Mouse (Mus musculus) heart, embryonic 15.5 days (tissue): ENCODE measurements around the gene Hist2h2be. TPM values are rescaled to one million over a fixed set of nuclear protein-coding genes. Genes with fewer than 3 reads are reported as not detected.
A peak's percentile ranks its signal among the peaks of the same experiment; 100 is the strongest.
"Not testable (repeated sequence)": the region's sequence is repeated elsewhere in the genome, so short reads cannot be mapped to it uniquely, and the experiment has no call there.

ENCODE experiments used
- ATAC-seq: fragments of 200-750 bp; cut with Nextera tagmentation; replicated peaks from 2 replicates; pipeline ENCODE4 v1.8.0; 2017; ENCODE audit warnings: low read depth, moderate TSS enrichment; ENCODE audit not compliant: insufficient number of reproducible peaks, insufficient read depth, low FRiP score
- H3K27ac ChIP-seq: fragments of 300-500 bp; sonication (generic); 2 replicates; pipeline ENCODE4 v1.5.1; 2015; ENCODE audit warnings: mild to moderate bottlenecking, inconsistent platforms
- H3K27me3 ChIP-seq: fragments of 300-500 bp; sonication (generic); 2 replicates; pipeline ENCODE4 v1.6.1; 2015; ENCODE audit warnings: inconsistent platforms
- H3K36me3 ChIP-seq: fragments of 300-500 bp; sonication (generic); 2 replicates; pipeline ENCODE4 v1.6.1; 2015; ENCODE audit warnings: mild to moderate bottlenecking, inconsistent platforms
- H3K4me1 ChIP-seq: fragments of 300-500 bp; sonication (generic); replicated peaks from 2 replicates; pipeline ENCODE4 v1.6.1; 2015; ENCODE audit warnings: inconsistent platforms
- H3K4me2 ChIP-seq: fragments of 300-500 bp; sonication (generic); 2 replicates; pipeline ENCODE4 v1.6.1; 2015; ENCODE audit warnings: inconsistent platforms, mild to moderate bottlenecking, moderate library complexity
- H3K4me3 ChIP-seq: fragments of 300-500 bp; sonication (generic); 2 replicates; pipeline ENCODE4 v1.5.1; 2015; ENCODE audit warnings: mild to moderate bottlenecking, inconsistent platforms
- H3K9ac ChIP-seq: fragments of 300-500 bp; sonication (generic); 2 replicates; pipeline ENCODE4 v1.6.1; 2015; ENCODE audit warnings: mild to moderate bottlenecking, inconsistent platforms
- H3K9me3 ChIP-seq: fragments of 300-500 bp; sonication (generic); replicated peaks from 2 replicates; pipeline ENCODE4 v1.6.1; 2016; ENCODE audit warnings: inconsistent platforms
- WGBS: fragments of 180-500 bp; shearing (Covaris S2); methylation state at CpG from one replicate; pipeline ENCODE4 v1.1.7; 2015; ENCODE audit warnings: mixed read lengths; 5-methylcytosine and 5-hydroxymethylcytosine counted together
- polyA plus RNA-seq: library from polyadenylated mRNA; unstranded; fragments of >200 nt; fragmentation: Nextera tagmentation; extraction: Ambion mirVana; gene quantifications from 2 replicates; pipeline ENCODE4 v1.2.1, GENCODE M21; 2015

Gene Hist2h2be
- 7.3 and 8.1 TPM in 2 replicates for polyA plus RNA-seq

DNA sequence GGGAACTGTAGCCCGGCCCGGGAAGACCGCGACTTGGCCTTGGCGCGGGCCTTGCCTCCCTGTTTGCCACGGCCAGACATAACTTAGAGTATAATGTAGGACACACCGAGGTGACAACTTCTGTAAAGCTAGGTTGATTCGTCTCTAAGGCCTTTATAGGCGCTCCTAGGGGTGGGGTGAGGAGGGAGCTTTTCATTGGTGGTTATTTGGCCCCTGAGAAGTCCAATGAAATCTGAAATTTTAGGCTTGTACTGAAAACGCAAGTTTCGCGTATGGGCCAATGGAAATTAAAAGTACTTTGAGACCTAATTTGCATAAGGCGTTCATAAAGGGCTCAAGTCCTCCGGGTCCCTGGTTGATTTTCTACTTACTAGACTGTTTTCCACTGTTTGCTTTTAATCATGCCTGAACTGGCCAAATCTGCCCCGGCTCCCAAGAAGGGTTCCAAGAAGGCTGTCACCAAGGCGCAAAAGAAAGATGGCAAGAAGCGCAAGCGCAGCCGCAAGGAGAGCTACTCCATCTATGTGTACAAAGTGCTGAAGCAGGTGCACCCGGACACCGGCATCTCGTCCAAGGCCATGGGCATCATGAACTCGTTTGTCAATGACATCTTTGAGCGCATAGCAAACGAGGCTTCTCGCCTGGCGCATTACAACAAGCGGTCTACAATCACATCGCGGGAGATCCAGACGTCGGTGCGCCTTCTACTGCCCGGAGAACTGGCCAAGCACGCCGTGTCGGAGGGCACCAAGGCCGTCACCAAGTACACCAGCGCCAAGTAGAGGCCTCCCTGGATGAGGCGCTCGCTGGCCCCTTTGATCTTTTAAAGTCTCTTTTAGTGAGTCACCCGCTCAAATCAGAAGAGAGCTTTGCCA lies at the start of gene Hist2h2be, which contains the start of gene Hist2h2ac:
Hist2h2be (plus strand) TSS at position 355 of the 875 bp plus-strand sequence.
Hist2h2ac (minus strand) TSS at position 116 of the 875 bp plus-strand sequence.
- Histone ChIP-seq H3K9me3 (no peaks in the 10 kb centered on the region), H3K9ac (peak within 1 kb of the TSS; percentile 79)
- WGBS = under 1% methylated on average over 43 of the region's 43 CpGs

DNA sequence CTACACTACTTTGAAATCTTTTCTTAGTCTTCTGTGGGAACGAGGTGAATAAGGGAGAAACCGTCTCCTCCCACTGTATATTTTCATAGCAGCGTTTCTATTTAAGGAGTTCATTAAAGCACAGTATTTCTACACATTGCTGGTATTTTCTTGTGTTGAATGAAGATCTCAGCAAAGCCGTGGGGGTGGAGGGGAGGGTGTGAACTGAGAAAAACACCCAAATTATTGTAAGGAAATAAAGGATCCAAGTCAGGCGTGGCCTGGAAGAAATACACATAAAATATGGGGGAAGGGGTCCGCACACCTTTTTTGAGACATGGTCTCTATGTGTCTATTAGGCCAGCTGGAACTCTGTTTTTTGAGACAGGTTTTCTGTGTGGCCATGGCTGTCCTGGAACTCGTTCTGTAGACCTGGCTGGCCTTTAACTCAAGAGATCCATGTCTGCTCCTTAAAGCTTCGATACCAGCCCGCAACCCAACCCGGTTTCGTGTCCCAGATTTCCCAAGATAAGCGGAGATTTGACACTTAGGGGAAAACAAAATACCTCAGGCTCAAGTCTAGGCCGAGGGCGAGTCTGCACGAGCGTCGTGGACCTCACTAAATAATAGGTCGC lies 49.2 kb upstream of the Hist2h2be start:
- 17% methylated on average over 18 of the region's 18 CpGs for WGBS
- peak overlapping the region; percentile 80 for H3K9ac ChIP-seq
- H3K27me3 ChIP-seq = no peaks in the 10 kb centered on the region
- H3K9me3 ChIP-seq = no peaks in the 10 kb centered on the region
- peak overlapping the region; percentile 79 for H3K4me3 ChIP-seq
- peaks cover 26% of the 10 kb centered on the region for H3K36me3 ChIP-seq
- peaks cover 37% of the 10 kb centered on the region for H3K4me1 ChIP-seq
- peak overlapping the region; percentile 90 for H3K4me2 ChIP-seq
- H3K27ac ChIP-seq = peak overlapping the region; percentile 98
- ATAC-seq = no peak

More for the DNA sequence above, at the start of gene Hist2h2be, which contains the start of gene Hist2h2ac:
- Histone ChIP-seq H3K27ac (peak within 1 kb of the TSS; percentile 99), H3K36me3 (no peaks in the 10 kb centered on the region), H3K4me1 (peaks cover 35% of the 10 kb centered on the region), H3K4me2 (peak within 1 kb of the TSS; percentile 83), H3K4me3 (peak within 1 kb of the TSS; percentile 68), H3K27me3 (no peaks in the 10 kb centered on the region)
- ATAC-seq = peak; percentile 91

DNA sequence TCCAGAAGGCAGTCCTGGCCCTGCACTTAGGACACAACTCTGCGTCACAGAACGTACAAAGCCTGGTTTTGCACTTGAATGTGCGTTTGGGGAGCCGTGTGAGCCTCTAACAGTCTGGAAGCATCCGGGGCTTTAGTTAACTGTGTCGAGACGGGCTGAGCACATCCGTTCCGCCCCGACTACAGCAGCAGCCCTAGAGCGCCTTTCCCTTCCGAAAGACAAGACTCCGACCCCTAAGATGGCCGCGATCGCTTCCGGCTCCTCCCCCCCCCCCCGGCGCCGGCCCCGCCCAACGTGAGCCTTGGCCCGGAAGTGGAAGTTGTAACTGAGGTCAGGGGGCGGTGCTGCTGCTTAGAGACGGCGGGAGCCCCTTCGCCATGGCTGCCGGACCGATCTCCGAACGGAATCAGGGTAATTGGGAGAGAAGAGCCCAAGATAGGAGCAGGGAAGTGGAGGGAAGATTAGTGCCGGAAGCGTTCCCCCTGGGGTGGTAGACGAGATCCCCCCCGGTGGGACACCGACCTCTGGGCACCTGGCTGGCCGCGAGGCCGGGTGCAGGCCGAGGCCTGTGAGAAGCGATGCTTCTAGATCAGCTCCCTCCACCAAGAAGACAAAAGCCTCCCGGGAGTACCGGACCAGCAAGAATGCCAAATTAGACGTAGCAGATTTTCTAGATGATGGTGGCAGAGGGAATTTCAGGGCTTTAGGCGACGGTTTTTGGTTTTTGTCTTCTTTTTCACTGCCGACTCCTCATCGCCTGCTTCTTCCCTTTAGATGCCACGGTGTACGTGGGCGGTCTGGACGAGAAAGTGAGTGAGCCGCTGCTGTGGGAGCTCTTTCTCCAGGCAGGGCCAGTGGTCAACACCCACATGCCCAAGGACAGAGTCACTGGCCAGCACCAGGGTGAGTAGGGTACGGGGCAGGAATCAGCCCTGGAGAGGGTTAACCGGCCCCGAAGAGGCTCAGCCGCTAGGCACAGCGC lies 48.4 kb upstream of the Hist2h2be start, which contains the start of gene Sf3b4:
Sf3b4 (plus strand) TSS at position 136 of the 982 bp plus-strand sequence.
- Histone ChIP-seq H3K4me3 (peak within 1 kb of the TSS; percentile 79), H3K9ac (peak within 1 kb of the TSS; percentile 80), H3K4me1 (peaks cover 37% of the 10 kb centered on the region), H3K27me3 (no peaks in the 10 kb centered on the region), H3K4me2 (peak within 1 kb of the TSS; percentile 90), H3K27ac (peak within 1 kb of the TSS; percentile 98), H3K36me3 (peaks cover 30% of the 10 kb centered on the region), H3K9me3 (no peaks in the 10 kb centered on the region)
- peak; percentile 92 for ATAC-seq
- under 1% methylated on average over 56 of the region's 58 CpGs for WGBS

DNA sequence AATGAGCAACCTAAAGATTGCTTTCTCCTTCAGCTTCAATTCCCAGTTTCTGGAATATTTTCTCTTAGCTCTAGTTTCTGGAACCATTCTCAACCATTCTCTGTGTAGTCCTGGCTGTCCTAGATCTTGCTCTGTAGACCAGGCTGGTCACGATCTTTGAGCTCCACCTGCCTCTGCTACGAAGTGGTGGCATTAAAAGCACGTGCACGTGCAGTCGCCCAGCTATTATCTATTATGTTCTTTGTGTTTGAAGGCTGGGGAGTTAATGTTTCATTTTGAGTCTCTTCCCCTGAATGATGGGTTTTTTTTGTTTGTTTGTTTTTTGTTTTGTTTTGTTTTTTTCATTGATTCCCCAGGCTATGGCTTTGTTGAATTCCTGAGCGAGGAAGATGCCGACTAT lies 47.7 kb upstream of the Hist2h2be start:
- Histone ChIP-seq H3K9me3 (no peaks in the 10 kb centered on the region), H3K4me1 (peaks cover 37% of the 10 kb centered on the region), H3K36me3 (peaks cover 37% of the 10 kb centered on the region), H3K27ac (0 out of 2 replicates have a peak overlapping the region, but pooled peaks have one; percentile 64), H3K27me3 (no peaks in the 10 kb centered on the region), H3K9ac (peak overlapping the region; percentile 80), H3K4me3 (peak overlapping the region; percentile 79), H3K4me2 (peak overlapping the region; percentile 90)
- no peak for ATAC-seq
- WGBS = 36% methylated on average over 7 of the region's 7 CpGs

DNA sequence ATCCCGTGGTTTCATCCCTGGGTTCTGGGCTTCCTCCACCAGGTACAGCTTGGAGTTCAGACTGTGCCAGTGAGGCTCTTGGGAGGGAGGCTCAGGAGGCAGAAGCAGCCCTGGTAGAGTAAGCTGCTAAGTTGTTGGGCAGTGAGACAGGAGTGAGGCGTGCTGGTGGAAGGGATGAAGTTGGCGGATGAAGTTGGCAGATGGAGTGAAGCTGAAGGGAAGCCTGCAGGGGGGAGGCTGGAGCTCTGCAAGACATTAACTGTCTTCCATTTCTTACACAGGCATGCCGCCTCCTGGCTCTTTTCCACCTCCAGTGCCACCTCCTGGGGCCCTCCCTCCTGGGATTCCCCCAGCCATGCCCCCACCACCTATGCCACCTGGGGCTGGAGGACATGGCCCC lies 46.9 kb upstream of the Hist2h2be start:
- H3K4me2 ChIP-seq, H3K27me3 ChIP-seq, ATAC-seq, H3K27ac ChIP-seq, H3K9me3 ChIP-seq, H3K9ac ChIP-seq: not testable (repeated sequence)
- H3K36me3 ChIP-seq = peaks cover 40% of the 10 kb centered on the region
- H3K4me1 ChIP-seq = peaks cover 37% of the 10 kb centered on the region
- 0 out of 2 replicates have a peak overlapping the region, but pooled peaks have one; percentile 8 for H3K4me3 ChIP-seq
- WGBS = 80% methylated on average over 4 of the region's 4 CpGs

DNA sequence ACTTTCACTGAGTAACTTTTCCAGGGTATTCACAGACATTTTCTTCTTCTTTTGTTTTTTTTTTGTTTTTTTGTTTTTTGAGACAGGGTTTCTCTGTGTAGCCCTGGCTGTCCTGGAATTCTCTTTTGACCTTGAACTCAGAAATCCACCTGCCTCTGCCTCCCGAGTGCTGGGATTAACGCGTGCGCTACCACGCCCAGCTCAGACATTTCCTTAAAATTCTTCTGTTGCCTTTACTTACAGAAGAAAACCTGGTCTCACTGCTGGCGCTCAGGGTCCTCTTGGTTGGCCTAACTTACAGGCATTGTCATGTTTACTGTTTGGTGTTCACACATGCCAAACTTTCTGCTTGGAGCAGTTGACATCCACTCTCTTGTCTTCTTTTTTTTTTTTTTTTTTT lies 45.7 kb upstream of the Hist2h2be start:
- no peak overlapping the region for H3K4me3 ChIP-seq
- no peak overlapping the region for H3K9ac ChIP-seq
- 91% methylated on average over 6 of the region's 6 CpGs for WGBS
- peaks cover 40% of the 10 kb centered on the region for H3K36me3 ChIP-seq
- no peak for ATAC-seq
- no peak overlapping the region for H3K27ac ChIP-seq
- H3K4me2 ChIP-seq = no peak overlapping the region
- H3K9me3 ChIP-seq = no peaks in the 10 kb centered on the region
- H3K4me1 ChIP-seq = peaks cover 45% of the 10 kb centered on the region
- no peaks in the 10 kb centered on the region for H3K27me3 ChIP-seq

DNA sequence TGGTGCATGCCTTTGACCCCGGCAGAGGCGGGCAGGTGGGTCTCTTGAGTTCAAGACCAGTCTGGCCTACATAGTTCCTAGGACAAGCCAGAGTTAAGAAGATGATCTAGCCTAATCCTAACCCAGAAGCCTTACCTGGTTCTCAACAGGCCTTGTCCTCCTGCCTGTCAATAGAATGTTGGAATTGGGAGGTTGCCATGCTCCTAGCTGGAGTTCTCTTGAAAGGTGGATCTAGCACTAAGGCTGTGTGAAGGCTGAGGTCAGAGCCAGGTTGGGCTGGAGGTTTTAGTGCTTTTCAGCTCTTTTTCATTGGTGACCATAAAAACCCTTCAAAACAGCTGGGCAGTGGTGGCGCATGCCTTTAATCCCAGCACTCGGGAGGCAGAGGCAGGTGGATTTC lies 42.5 kb upstream of the Hist2h2be start:
- Histone ChIP-seq H3K4me3 (no peak overlapping the region), H3K4me1 (peaks cover 50% of the 10 kb centered on the region), H3K9ac (no peak overlapping the region), H3K36me3 (peaks cover 40% of the 10 kb centered on the region), H3K4me2 (no peak overlapping the region), H3K9me3 (no peaks in the 10 kb centered on the region), H3K27me3 (no peaks in the 10 kb centered on the region), H3K27ac (no peak overlapping the region)
- no peak for ATAC-seq
- 90% methylated on average over 4 of the region's 4 CpGs for WGBS

DNA sequence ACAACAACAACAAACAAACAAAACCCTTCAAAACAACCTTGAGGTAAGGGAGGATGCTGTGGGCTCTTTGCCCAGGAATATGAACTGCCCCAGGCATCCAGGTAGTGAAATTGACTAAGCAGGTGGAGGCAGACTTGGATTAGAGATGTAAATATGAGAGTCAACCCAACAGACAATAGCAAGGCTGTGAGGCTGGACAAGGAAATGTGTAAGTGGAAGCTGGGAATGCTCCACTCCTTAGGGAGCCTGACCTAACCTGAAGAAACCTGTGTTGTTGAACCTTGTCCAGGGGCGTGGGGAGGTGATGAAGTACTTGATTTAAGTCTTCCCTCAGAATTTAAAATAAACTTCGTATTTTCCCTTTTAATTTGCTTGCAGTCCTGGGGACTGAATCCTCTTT lies 42.0 kb upstream of the Hist2h2be start:
- no peak overlapping the region for H3K4me3 ChIP-seq
- H3K9me3 ChIP-seq = no peaks in the 10 kb centered on the region
- H3K36me3 ChIP-seq = peaks cover 39% of the 10 kb centered on the region
- H3K4me1 ChIP-seq = peaks cover 47% of the 10 kb centered on the region
- H3K27ac ChIP-seq = no peak overlapping the region
- ATAC-seq = no peak
- no peak overlapping the region for H3K9ac ChIP-seq
- 80% methylated on average over 2 of the region's 2 CpGs for WGBS
- H3K27me3 ChIP-seq = no peaks in the 10 kb centered on the region
- H3K4me2 ChIP-seq = no peak overlapping the region

DNA sequence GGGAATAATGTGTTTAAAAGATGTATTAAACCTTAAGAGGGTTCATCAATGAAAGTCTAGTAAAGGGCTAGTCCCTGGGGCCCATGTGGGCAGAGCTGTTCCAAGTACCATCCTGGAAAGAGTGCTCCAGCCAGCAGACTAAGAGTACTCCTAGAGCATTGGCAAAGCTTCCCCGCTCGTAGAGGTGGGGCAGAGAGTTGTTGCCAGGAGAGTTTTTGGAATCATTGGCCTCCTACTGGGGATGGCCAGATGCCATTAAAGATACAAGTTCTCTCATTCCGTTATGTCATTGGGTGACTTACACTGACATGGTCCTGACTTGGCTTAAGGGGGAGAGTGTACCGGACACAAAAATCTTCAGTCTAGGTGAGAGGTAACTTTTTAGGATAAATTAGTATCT lies 41.4 kb upstream of the Hist2h2be start:
- H3K27me3 ChIP-seq = no peaks in the 10 kb centered on the region
- H3K4me2 ChIP-seq = no peak overlapping the region
- H3K36me3 ChIP-seq = peaks cover 33% of the 10 kb centered on the region
- no peak overlapping the region for H3K4me3 ChIP-seq
- ATAC-seq = no peak
- no peak overlapping the region for H3K27ac ChIP-seq
- no peak overlapping the region for H3K9ac ChIP-seq
- no peaks in the 10 kb centered on the region for H3K9me3 ChIP-seq
- peaks cover 40% of the 10 kb centered on the region for H3K4me1 ChIP-seq
- 55% methylated on average over 4 of the region's 4 CpGs for WGBS

DNA sequence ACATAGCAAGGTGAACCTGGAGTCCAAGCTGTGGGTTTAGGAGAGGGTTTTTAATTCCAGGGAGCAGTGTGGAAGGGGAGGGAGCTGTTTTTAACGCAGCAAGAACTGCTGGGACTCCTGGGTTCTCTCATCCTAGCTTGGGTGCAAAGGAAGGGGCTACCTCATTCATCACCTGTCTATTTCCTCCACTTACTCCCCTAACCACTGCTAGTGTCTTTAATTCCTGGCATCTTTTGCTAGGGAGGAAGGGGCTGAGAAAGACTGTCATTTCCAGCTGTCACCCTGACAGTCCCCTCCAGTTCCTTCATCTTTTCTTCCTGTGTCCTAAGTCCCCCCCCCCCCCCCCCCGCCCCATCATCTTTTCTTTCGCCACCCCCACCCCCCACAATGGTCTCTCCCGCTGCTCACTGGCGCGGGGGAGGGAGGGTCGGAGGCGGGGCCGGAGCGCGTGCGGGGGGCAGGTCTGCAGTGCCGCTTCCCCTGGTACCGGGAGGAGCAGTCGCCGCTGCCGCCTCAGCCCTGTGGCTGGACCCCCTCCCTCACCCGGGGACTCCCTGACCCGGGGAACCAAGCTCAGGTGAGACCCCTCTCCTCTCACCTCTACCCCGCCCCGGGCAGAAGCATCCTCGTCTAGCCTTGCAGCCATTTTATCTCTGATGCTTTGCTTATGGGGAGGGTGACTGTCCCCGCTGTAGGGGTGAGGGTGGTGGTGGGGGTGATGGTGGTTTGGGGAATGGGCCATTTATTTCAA lies 40.0 kb upstream of the Hist2h2be start, which contains the start of gene Sv2a:
Sv2a (plus strand) TSS at position 425 of the 751 bp plus-strand sequence.
- Histone ChIP-seq H3K4me1 (peaks cover 36% of the 10 kb centered on the region), H3K4me3 (peak within 1 kb of the TSS; percentile 70), H3K27me3 (no peaks in the 10 kb centered on the region), H3K4me2 (peak within 1 kb of the TSS; percentile 84), H3K36me3 (peaks cover 27% of the 10 kb centered on the region), H3K9ac (peak within 1 kb of the TSS; percentile 67), H3K9me3 (no peaks in the 10 kb centered on the region), H3K27ac (peak within 1 kb of the TSS; percentile 93)
- ATAC-seq = peak; percentile 29; the same call in 1 of the 2 replicates
- under 1% methylated on average over 10 of the region's 23 CpGs for WGBS
